Mouse (Mus musculus) hindbrain, embryonic 16.5 days (tissue): Measurements from ENCODE around the gene Ubl5. TPM values are rescaled to one million over a fixed set of nuclear protein-coding genes. Genes with fewer than 3 reads are reported as not detected.
"Not testable (repeated sequence)": the region's sequence is repeated elsewhere in the genome, so short reads cannot be mapped to it uniquely, and the experiment has no call there.

Source experiments
- ATAC-seq: fragments of 200-750 bp; cut with Nextera tagmentation; 2 replicates; pipeline ENCODE4 v1.8.0; 2017; ENCODE audit warnings: moderate TSS enrichment, moderate library complexity
- H3K27ac ChIP-seq: fragments of 300-500 bp; sonication (generic); 2 replicates; pipeline ENCODE4 v1.5.1; 2014; ENCODE audit warnings: low read depth, mild to moderate bottlenecking, control low read depth, low read length, moderate library complexity
- H3K27me3 ChIP-seq: fragments of 300-500 bp; sonication (generic); replicated peaks from 2 replicates; pipeline ENCODE4 v1.6.1; 2014; ENCODE audit warnings: low read length; ENCODE audit not compliant: control insufficient read depth, insufficient read depth
- H3K36me3 ChIP-seq: fragments of 300-500 bp; sonication (generic); 2 replicates; pipeline ENCODE4 v1.6.1; 2014; ENCODE audit warnings: mild to moderate bottlenecking, low read length, moderate library complexity, mixed read lengths; ENCODE audit not compliant: control insufficient read depth, insufficient read depth
- H3K4me1 ChIP-seq: fragments of 300-500 bp; sonication (generic); 2 replicates; pipeline ENCODE4 v1.6.1; 2014; ENCODE audit warnings: low read depth, low read length; ENCODE audit not compliant: control insufficient read depth, insufficient read depth
- H3K4me2 ChIP-seq: fragments of 300-500 bp; sonication (generic); 2 replicates; pipeline ENCODE4 v1.6.1; 2014; ENCODE audit warnings: mild to moderate bottlenecking, low read length, control low read depth, moderate library complexity
- H3K4me3 ChIP-seq: fragments of 300-500 bp; sonication (generic); 2 replicates; pipeline ENCODE4 v1.5.1; 2014; ENCODE audit warnings: mild to moderate bottlenecking, low read length, control low read depth, moderate library complexity
- H3K9ac ChIP-seq: fragments of 300-500 bp; sonication (generic); 2 replicates; pipeline ENCODE4 v1.6.1; 2014; ENCODE audit warnings: low read depth, mild to moderate bottlenecking, control low read depth, low read length, moderate library complexity
- H3K9me3 ChIP-seq: fragments of 300-500 bp; sonication (generic); 2 replicates; pipeline ENCODE4 v1.6.1; 2014; ENCODE audit warnings: mild to moderate bottlenecking, low read length, moderate library complexity; ENCODE audit not compliant: control insufficient read depth
- WGBS: fragments of 180-500 bp; shearing (Covaris S2); extraction: QIAGEN DNeasy Blood & Tissue Kit; methylation state at CpG from one replicate; pipeline ENCODE4 v1.1.7; 2014; 5-methylcytosine and 5-hydroxymethylcytosine counted together
- polyA plus RNA-seq: library from polyadenylated mRNA; unstranded; fragments of >200 nt; fragmentation: Nextera tagmentation; extraction: Ambion mirVana; gene quantifications from 2 replicates; pipeline ENCODE4 v1.2.1, GENCODE M21; 2015

Ubl5 gene
- polyA plus RNA-seq, 1 experiment from 2014 or later: 459 TPM

DNA sequence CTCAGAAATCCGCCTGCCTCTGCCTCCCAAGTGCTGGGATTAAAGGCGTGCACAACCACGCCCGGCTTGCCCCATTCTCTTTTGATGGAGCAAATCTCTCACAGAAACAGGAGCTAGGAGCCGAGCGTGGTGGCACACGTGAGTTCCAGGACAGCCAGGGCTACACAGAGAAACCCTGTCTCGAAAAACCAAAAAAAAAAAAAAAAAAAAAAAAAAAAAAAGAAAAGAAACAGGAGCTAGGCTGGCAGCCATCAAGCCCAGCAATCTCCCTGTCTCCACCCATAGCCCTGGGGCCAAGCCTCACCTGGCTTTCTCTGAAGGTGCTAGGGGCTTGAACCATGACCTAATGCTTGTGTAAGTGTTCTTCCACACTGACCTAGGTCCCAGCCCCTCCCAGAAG, 7.0 kb upstream of the Ubl5 start:
- not testable (repeated sequence) for H3K27me3 ChIP-seq, H3K9ac ChIP-seq, H3K4me1 ChIP-seq, H3K27ac ChIP-seq, H3K36me3 ChIP-seq, H3K9me3 ChIP-seq, H3K4me3 ChIP-seq, H3K4me2 ChIP-seq, ATAC-seq
- WGBS: 94% methylated on average over 8 of the region's 8 CpGs

DNA sequence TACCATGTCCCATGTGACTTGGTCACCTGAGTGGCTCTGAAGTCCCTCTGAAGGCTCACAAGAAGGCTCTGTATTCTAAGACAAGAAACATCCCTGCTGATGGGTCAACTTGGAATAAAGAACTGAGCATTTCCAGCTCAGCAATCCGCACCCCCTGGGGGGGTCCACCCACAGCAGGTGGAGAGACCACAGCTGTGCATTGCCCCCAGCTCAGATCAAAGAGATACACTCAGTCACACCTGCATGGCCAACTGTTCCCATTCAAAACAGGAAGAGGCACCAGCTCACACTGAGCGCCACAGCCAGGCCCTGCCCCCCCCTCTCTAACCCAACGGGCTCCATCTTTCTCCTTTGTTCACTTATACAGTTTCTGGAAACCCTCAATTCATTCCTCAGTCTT, 6.4 kb upstream of the Ubl5 start:
- H3K36me3 ChIP-seq: 0 out of 2 replicates have a peak, but pooled peaks cover 6% of the 10 kb centered on the region
- ATAC-seq: no peak
- H3K4me1 ChIP-seq: peaks cover 7% of the 10 kb centered on the region
- no peaks in the 10 kb centered on the region for H3K27me3 ChIP-seq
- WGBS: 84% methylated on average over 3 of the region's 3 CpGs
- H3K9ac ChIP-seq: no peak overlapping the region
- H3K4me2 ChIP-seq: no peak overlapping the region
- no peak overlapping the region for H3K27ac ChIP-seq
- H3K4me3 ChIP-seq: no peak overlapping the region
- H3K9me3 ChIP-seq: no peaks in the 10 kb centered on the region

DNA sequence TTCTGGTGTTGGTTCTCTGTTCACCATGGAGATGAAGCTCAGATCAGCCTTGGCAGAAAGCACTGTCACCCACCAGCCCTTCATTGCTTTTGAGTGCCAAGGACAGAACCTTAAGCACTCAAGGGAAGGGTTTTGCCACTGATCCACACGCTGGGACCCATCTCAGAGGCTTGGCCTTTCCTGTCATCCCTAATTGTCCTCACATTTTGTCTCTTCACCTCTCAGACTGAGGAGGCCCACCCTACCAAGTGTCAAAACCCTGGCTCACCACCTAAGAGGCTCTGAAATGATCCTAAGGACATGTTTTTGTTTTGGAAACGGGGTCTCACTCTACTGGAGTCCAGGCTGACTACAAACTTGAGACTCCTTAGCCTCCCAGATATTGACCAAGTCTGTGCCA, 5.9 kb upstream of the Ubl5 start:
- no peak overlapping the region for H3K9ac ChIP-seq
- WGBS: 83% methylated on average over 2 of the region's 2 CpGs
- H3K9me3 ChIP-seq: no peaks in the 10 kb centered on the region
- peaks cover 11% of the 10 kb centered on the region for H3K4me1 ChIP-seq
- H3K27ac ChIP-seq: no peak overlapping the region
- 0 out of 2 replicates have a peak, but pooled peaks cover 6% of the 10 kb centered on the region for H3K36me3 ChIP-seq
- no peak overlapping the region for H3K4me3 ChIP-seq
- no peak overlapping the region for H3K4me2 ChIP-seq
- H3K27me3 ChIP-seq: no peaks in the 10 kb centered on the region
- no peak for ATAC-seq

DNA sequence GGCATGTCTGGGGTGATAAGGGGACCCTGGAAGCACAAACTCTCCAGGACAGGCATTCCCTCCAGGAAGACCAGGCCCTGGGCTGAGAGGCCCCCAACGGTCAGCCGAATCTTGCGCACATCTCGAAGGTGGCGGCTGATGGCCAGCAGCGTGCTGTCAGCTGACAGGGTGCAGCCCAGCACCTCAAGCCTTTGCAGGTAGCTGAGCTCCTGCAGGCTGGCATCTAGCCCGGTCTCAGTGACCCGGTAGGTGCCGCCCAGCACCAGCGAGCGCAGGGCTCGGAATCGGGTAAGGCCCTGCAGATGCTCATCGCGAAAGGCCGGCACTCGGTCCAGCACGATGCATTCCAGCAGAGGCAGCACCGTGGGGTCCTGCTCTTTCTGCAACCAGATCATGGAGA, 4.1 kb upstream of the Ubl5 start:
- no peak overlapping the region for H3K4me2 ChIP-seq
- WGBS: 94% methylated on average over 19 of the region's 19 CpGs
- H3K9me3 ChIP-seq: no peaks in the 10 kb centered on the region
- H3K4me3 ChIP-seq: no peak overlapping the region
- no peak overlapping the region for H3K9ac ChIP-seq
- ATAC-seq: no peak
- H3K4me1 ChIP-seq: peaks cover 12% of the 10 kb centered on the region
- 0 out of 2 replicates have a peak, but pooled peaks cover 6% of the 10 kb centered on the region for H3K36me3 ChIP-seq
- no peak overlapping the region for H3K27ac ChIP-seq
- H3K27me3 ChIP-seq: no peaks in the 10 kb centered on the region

DNA sequence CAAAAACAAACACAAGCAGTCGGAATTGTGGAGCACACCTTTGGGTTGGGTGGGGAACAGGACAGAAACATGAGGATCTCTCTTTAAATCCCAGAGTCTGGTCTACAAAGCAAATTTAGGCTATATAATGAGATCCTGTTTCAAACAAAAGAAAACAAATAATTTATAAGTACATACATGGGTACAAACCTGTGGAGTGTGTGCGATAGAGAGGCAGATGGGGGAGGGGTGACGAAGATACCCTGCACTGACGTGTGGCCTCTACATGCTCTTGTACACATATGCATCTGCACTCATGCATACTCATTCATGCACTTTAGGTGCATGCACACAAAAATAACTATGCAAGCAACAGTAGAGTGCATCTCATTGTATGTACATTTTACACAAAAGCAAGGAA, 3.2 kb upstream of the Ubl5 start:
- WGBS: 89% methylated on average over 4 of the region's 4 CpGs
- Histone ChIP-seq H3K27me3 (no peaks in the 10 kb centered on the region), H3K4me1 (peaks cover 17% of the 10 kb centered on the region), H3K36me3 (0 out of 2 replicates have a peak, but pooled peaks cover 6% of the 10 kb centered on the region), H3K27ac (no peak overlapping the region), H3K4me3 (no peak overlapping the region), H3K9me3 (no peaks in the 10 kb centered on the region), H3K4me2 (no peak overlapping the region), H3K9ac (no peak overlapping the region)
- ATAC-seq: no peak

DNA sequence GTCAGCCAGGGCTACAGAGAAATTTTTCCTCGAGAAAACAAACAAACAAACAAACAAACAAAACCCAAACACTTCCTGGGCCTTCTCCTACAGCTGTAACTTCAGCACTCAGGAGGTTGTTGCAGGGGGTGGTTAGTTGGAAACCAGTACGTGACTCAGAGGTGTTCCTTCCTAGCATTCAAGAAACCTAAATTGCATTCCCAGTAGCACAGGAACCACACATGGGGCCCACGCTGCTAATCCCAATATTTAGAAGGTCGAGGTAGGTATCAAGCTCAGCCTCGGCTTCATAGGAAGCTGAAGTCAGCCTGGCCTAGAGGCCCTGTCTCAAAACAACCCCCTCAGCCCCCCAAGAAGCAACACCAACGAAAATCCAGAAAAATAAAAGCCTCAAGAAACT, 1.2 kb upstream of the Ubl5 start:
- 31% methylated on average over 6 of the region's 6 CpGs for WGBS
- Histone ChIP-seq H3K27me3 (no peaks in the 10 kb centered on the region), H3K9me3 (no peaks in the 10 kb centered on the region), H3K4me2 (peak overlapping the region; percentile 99), H3K4me3 (peak overlapping the region; percentile 90), H3K4me1 (peaks cover 30% of the 10 kb centered on the region), H3K9ac (peak overlapping the region; percentile 76), H3K27ac (peak overlapping the region; percentile 89; the same call in 1 of the 2 replicates), H3K36me3 (peaks cover 6% of the 10 kb centered on the region; the same call in 1 of the 2 replicates)
- no peak for ATAC-seq

DNA sequence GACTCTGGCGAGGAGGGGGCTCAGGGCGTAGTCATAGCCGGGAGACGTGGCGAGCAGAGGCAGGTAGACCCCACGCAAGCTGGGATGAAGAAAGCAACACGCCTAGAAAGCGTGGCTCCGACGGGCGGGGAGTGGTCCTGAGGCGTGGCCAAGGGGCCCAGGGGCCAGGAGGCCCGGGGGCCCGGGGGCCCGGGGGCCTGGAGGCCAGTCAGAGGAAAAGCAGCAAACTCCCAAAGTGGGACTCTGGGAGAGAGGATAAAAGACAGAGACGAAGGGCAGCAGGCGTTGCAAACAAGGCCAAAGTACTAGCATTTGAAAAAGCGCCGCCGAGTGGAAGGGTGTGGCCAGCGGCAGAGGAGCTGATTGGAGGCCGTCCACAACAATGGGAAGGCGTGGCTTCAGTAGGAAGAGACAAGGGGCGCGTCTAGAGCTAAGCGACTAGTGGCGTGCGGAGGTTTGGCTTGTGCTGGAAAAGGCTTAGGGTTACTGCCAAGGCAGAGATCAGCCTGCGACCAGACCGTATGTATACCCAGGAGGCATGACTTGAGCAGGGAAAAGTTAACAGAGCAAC, 303 bp downstream of the Ubl5 start:
- Histone ChIP-seq H3K4me3 (peak overlapping the region; percentile 90), H3K27me3 (no peaks in the 10 kb centered on the region), H3K36me3 (peaks cover 9% of the 10 kb centered on the region), H3K4me1 (peaks cover 30% of the 10 kb centered on the region), H3K27ac (peak overlapping the region; percentile 89), H3K9me3 (no peaks in the 10 kb centered on the region), H3K4me2 (peak overlapping the region; percentile 99), H3K9ac (peak overlapping the region; percentile 76)
- WGBS: under 1% methylated on average over 30 of the region's 30 CpGs
- peak; percentile 68 for ATAC-seq

DNA sequence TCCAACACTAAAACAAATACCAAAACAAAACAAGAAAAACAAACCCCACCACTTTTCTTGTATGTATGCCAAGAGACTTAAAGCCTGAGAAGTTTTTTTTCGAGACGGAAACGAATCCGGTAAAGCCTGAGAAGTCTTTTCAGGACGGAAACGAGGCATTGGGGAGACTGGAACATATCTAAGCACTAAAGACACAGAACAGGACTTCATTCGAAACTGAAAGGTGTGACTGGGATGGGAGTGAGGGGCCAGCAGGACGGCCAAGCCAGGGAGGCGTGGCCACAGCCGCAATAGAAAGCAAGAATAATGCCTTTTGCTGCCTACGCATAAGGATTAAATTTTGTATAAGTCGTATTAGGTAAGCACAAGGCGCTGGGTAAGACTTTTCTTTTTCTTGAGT, 1.1 kb downstream of the Ubl5 start:
- Histone ChIP-seq H3K4me2 (peak overlapping the region; percentile 99), H3K27ac (peak overlapping the region; percentile 89), H3K9me3 (no peaks in the 10 kb centered on the region), H3K4me1 (peaks cover 30% of the 10 kb centered on the region), H3K36me3 (peaks cover 12% of the 10 kb centered on the region), H3K27me3 (no peaks in the 10 kb centered on the region), H3K4me3 (peak overlapping the region; percentile 90), H3K9ac (peak overlapping the region; percentile 76)
- ATAC-seq: no peak
- 12% methylated on average over 13 of the region's 13 CpGs for WGBS

DNA sequence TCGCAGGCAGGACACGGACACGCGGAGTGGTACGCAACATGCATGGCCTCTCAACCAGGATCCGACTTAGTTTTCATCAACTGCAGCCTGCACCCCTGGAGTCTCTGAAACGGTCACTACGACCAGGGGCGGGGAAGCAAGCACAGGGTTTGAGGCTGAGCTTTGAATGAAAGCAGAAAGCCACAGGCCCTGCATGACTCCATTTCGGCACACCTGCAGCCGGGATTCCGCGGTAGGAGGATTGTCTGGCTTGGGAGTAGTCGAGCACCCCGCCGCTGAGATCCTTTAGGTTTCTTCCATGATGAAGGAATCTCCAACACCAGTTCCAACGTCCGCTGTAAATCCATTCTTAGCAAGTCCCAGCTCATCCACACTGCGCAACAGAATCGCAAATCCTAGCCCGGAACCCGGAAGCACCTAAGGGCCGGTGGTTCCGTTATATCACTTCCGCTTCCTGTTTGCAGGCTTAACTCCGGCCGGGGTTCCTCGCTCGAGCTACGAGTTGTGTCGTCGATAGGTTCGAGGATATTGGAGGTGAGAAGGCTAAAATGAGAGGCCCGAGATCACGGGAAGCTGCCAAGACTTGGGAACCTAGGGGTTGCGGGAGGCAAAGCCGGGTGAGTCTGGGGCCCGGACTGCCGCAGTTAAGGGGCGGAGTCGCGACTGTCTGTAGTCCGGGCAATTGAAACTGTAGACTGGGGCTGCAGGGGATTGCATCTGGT, 1.8 kb downstream of the Ubl5 start, which contains the start of gene Fbxl12:
Gene Fbxl12, minus strand, starts transcription at position 408 of the 722 bp plus-strand sequence.
- H3K4me1 ChIP-seq: peaks cover 30% of the 10 kb centered on the region
- H3K4me3 ChIP-seq: peak within 1 kb of the TSS; percentile 90
- H3K9me3 ChIP-seq: no peaks in the 10 kb centered on the region
- peak within 1 kb of the TSS; percentile 76 for H3K9ac ChIP-seq
- WGBS: under 1% methylated on average over 43 of the region's 43 CpGs
- H3K27me3 ChIP-seq: no peaks in the 10 kb centered on the region
- H3K36me3 ChIP-seq: peaks cover 15% of the 10 kb centered on the region
- peak within 1 kb of the TSS; percentile 89 for H3K27ac ChIP-seq
- peak within 1 kb of the TSS; percentile 99 for H3K4me2 ChIP-seq
- ATAC-seq: peak; percentile 37; the same call in 1 of the 2 replicates
